Mouse (Mus musculus) effector memory CD4-positive, alpha-beta T cell, adult 7 months (primary cell): ENCODE data around the gene Gm21969. TPM values are rescaled to one million over a fixed set of nuclear protein-coding genes. Genes with fewer than 3 reads are reported as not detected.

ENCODE experiments used
- polyA plus RNA-seq: library from polyadenylated mRNA; unstranded; fragments of 100-300 nt; shearing (Covaris generic); gene quantifications from one replicate; pipeline ENCODE4 v1.2.1, GENCODE M21; 2017

Gm21969 gene
- polyA plus RNA-seq: not detected

GRCm38 (mm10) chr4:139602357-139603244 is at the start of gene Gm21969:
TSS of gene Gm21969 (plus strand) at chr4:139603186.

GRCm38 (mm10) chr4:139622373-139623282 is 19.6 kb downstream of the Gm21969 start, which contains the start of gene Aldh4a1:
TSS of gene Aldh4a1 (plus strand) at chr4:139622866.

GRCm38 (mm10) chr4:139653238-139653637 is 50.3 kb downstream of the Gm21969 start, which contains the start of gene Tas1r2:
TSS of gene Tas1r2 (plus strand) at chr4:139653538.

Other genes with a start within 250 kb of the Gm21969 start
- 5.5 TPM for gene Iffo2, start 72.6 kb upstream of the Gm21969 start, polyA plus RNA-seq
- 17.2 TPM for gene Aldh4a1, start 19.7 kb downstream of the Gm21969 start, polyA plus RNA-seq
- not detected for gene Tas1r2, start 50.4 kb downstream of the Gm21969 start, polyA plus RNA-seq
- not detected for gene Pax7, start 230.3 kb downstream of the Gm21969 start, polyA plus RNA-seq